8 mouse cellular contexts compared by ENCODE assay signal in the genomic region with DNA sequence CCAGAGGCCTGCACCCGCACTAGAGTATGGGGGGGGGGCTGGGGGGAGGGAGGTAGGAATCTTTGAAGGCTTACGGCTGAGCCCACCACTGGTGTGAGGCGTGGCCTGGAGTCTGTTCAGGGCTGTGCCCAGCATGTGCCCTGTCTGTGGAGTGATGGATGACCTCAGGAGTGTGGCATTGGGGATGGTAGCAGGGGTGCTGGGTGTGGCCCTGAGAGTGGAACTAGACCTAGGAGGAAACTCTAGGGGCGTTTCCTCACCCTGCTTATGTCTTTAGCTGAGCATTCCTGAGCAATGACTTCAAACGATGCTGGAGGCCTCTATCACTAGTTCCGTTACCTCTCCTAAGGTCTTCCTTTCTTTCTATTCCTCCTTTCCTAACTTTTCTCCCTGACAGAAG. TPM values are rescaled to one million over a fixed set of nuclear protein-coding genes. Genes with fewer than 3 reads are reported as not detected.
DNase-seq lines count a peak whose midpoint lies in the region; ATAC-seq and TF ChIP-seq lines count a peak whose summit lies in the region.
"Had no signal": no experiment of that assay in that cellular context is flagged by ENCODE, and none has a peak within 500 bp of the region (broad histone marks: within the 10 kb centered on the region; RNA-seq: fewer than 3 reads in every experiment).

No protein-coding gene starts in this region.

- DNase-seq in ES-E14 (ENCODE audit: low read depth, low spot score), result no peak
- DNase-seq in liver, embryonic 11.5 days (ENCODE audit: low spot score), result no peak
- no peak for DNase-seq in frontal cortex, postnatal 36 days (ENCODE audit: low spot score in 2 of 2)
- DNase-seq in cerebellum, adult 9-11 months, result no peak

- 14% methylated on average over 6 of the region's 6 CpGs for WGBS in heart, embryonic 16.5 days
- WGBS in liver, embryonic 11.5 days, result 50% methylated on average over 6 of the region's 6 CpGs

- peak; percentile 81 for TF ChIP-seq POLR2A in myocyte (IDR thresholded peaks at IDR 0.05; ENCODE audit: insufficient read length, low read depth)

- H3K4me2 ChIP-seq in heart, embryonic 16.5 days (ENCODE audit: low read depth, low read length), result peak overlapping the region; percentile 88
- H3K4me2 ChIP-seq in liver, embryonic 11.5 days, result peak overlapping the region; percentile 66
- H3K4me2 ChIP-seq in myocyte (ENCODE audit: low read depth), result peak overlapping the region; percentile 80

- peak overlapping the region; percentile 75 for H3K9ac ChIP-seq in ES-E14 (ENCODE audit: insufficient read depth, low read depth, low read length, poor library complexity, severe bottlenecking)
- H3K9ac ChIP-seq in heart, embryonic 16.5 days (ENCODE audit: low read length), result peak overlapping the region; percentile 84
- H3K9ac ChIP-seq in liver, embryonic 11.5 days (ENCODE audit: low read depth, low read length), result peak overlapping the region; percentile 46; the same call in 1 of the 2 replicates

- H3K36me3 ChIP-seq in ES-E14 (ENCODE audit: control insufficient read depth, insufficient read depth, low read length, poor library complexity, severe bottlenecking) (peaks cover 4% of the 10 kb centered on the region; the same call in 1 of the 2 replicates), myocyte (ENCODE audit: control insufficient read depth, insufficient read depth) (peaks cover 26% of the 10 kb centered on the region)
- H3K36me3 ChIP-seq in heart, embryonic 16.5 days (ENCODE audit: control insufficient read depth, insufficient read depth), result peaks cover 18% of the 10 kb centered on the region
- H3K36me3 ChIP-seq in liver, embryonic 11.5 days (ENCODE audit: control insufficient read depth, insufficient read depth, low read length), result no peaks in the 10 kb centered on the region

- H3K27me3 ChIP-seq in heart, embryonic 16.5 days (ENCODE audit: control insufficient read depth, insufficient read depth, low read length), result no peaks in the 10 kb centered on the region
- H3K27me3 ChIP-seq in liver, embryonic 11.5 days (replicated peaks; ENCODE audit: control insufficient read depth, insufficient read depth, low read length), result no peaks in the 10 kb centered on the region
- no peaks in the 10 kb centered on the region for H3K27me3 ChIP-seq in myocyte (ENCODE audit: control insufficient read depth, insufficient read depth, insufficient read length)

- in situ Hi-C loops in ES-E14 (cut with MboI; ENCODE audit: low sequenced_read_pairs in 2 of 2, unreplicated experiment in 2 of 2), result no loop called here

- peak overlapping the region; percentile 59 to 68 for H3K4me3 ChIP-seq in ES-E14 (ENCODE audit: insufficient read depth in 1 of 2, low read depth in 1 of 2, low read length in 2 of 2, poor library complexity in 1 of 2, severe bottlenecking in 1 of 2)
- peak overlapping the region; percentile 93 for H3K4me3 ChIP-seq in brown adipose tissue, adult 24 weeks (ENCODE audit: insufficient read depth, low read depth, low read length)
- peak overlapping the region; percentile 71 for H3K4me3 ChIP-seq in heart, embryonic 16.5 days (ENCODE audit: low read length)
- peak overlapping the region; percentile 50 for H3K4me3 ChIP-seq in liver, embryonic 11.5 days (ENCODE audit: low read depth, low read length)
- peak overlapping the region; percentile 61 for H3K4me3 ChIP-seq in myocyte

- peaks cover 2 to 9% of the 10 kb centered on the region in 2 experiments; a peak in 2 of 4 replicates for H3K4me1 ChIP-seq in ES-E14 (ENCODE audit: control insufficient read depth in 2 of 2, insufficient read depth in 2 of 2, low read length in 2 of 2, poor library complexity in 1 of 2)
- H3K4me1 ChIP-seq in brown adipose tissue, adult 24 weeks (ENCODE audit: control insufficient read depth, insufficient read depth, insufficient read length, low read length), result peaks cover 16% of the 10 kb centered on the region; the same call in 1 of the 2 replicates
- H3K4me1 ChIP-seq in heart, embryonic 16.5 days (ENCODE audit: control insufficient read depth, insufficient read depth, low read length), result peaks cover 35% of the 10 kb centered on the region
- peaks cover 15% of the 10 kb centered on the region for H3K4me1 ChIP-seq in liver, embryonic 11.5 days (replicated peaks; ENCODE audit: control insufficient read depth, insufficient read depth, low read length)

- peaks cover 43% of the 10 kb centered on the region for H3K79me2 ChIP-seq in myocyte (ENCODE audit: control insufficient read depth, insufficient read depth)

- H3K27ac ChIP-seq in ES-E14 (ENCODE audit: insufficient read depth, low read depth, low read length, poor library complexity, severe bottlenecking), result peak overlapping the region; percentile 55; the same call in 1 of the 2 replicates
- peak overlapping the region; percentile 100 for H3K27ac ChIP-seq in brown adipose tissue, adult 24 weeks (replicated peaks; ENCODE audit: low read depth, low read length)
- H3K27ac ChIP-seq in heart, embryonic 16.5 days (ENCODE audit: low read length), result peak overlapping the region; percentile 93
- H3K27ac ChIP-seq in liver, embryonic 11.5 days (ENCODE audit: low read depth, low read length), result no peak overlapping the region

- H3K9me3 ChIP-seq in ES-E14 (ENCODE audit: control insufficient read depth, insufficient read depth, low read depth, low read length), result no peaks in the 10 kb centered on the region
- H3K9me3 ChIP-seq in heart, embryonic 16.5 days (replicated peaks; ENCODE audit: control insufficient read depth, low read length), result no peaks in the 10 kb centered on the region
- H3K9me3 ChIP-seq in liver, embryonic 11.5 days (ENCODE audit: control insufficient read depth, low read length), result no peaks in the 10 kb centered on the region

- ATAC-seq in heart, embryonic 16.5 days (replicated peaks; ENCODE audit: extremely low read depth, insufficient read depth, low FRiP score), result peak; percentile 21
- no peak for ATAC-seq in liver, embryonic 11.5 days (replicated peaks; ENCODE audit: low FRiP score)

- peak overlapping the region; percentile 11 for H3ac ChIP-seq in myocyte (ENCODE audit: control insufficient read depth, insufficient read length)

TF ChIP-seq in ES-E14, 5 proteins besides CTCF, POLR2A, EP300 and RAD21:
- TF ChIP-seq CHD2 (IDR thresholded peaks at IDR 0.05; ENCODE audit: low read depth, low read length), result no peak
- no peak for TF ChIP-seq ZC3H11A (IDR thresholded peaks at IDR 0.05; ENCODE audit: borderline replicate concordance, low read depth, low read length)
- TF ChIP-seq MAFK (IDR thresholded peaks at IDR 0.05; ENCODE audit: insufficient read depth, low read depth, low read length), result no peak
- no peak for TF ChIP-seq HCFC1 (IDR thresholded peaks at IDR 0.05; ENCODE audit: borderline replicate concordance, insufficient read depth, low read length)
- TF ChIP-seq ZNF384 (IDR thresholded peaks at IDR 0.05; ENCODE audit: low read depth, low read length), result no peak
TF ChIP-seq in ES-E14: peak in this region for 0.

TF ChIP-seq in myocyte, 11 proteins besides CTCF, POLR2A, EP300 and RAD21:
- TF ChIP-seq MYOG (IDR thresholded peaks at IDR 0.05; ENCODE audit: control insufficient read depth in 1 of 3, insufficient read depth in 1 of 3, insufficient read length in 2 of 3, low read depth in 2 of 3), result peak in 1 of 3 experiments; percentile 68
- no peak for TF ChIP-seq CEBPB (IDR thresholded peaks at IDR 0.05; ENCODE audit: insufficient read depth, poor library complexity, severe bottlenecking)
- no peak for TF ChIP-seq MAX (IDR thresholded peaks at IDR 0.05; ENCODE audit: low read depth)
- no peak for TF ChIP-seq TCF12 (IDR thresholded peaks at IDR 0.05; ENCODE audit: insufficient read depth, poor library complexity, severe bottlenecking)
- peak; percentile 91 for TF ChIP-seq POLR2AphosphoS2 (IDR thresholded peaks at IDR 0.05; ENCODE audit: insufficient read length, low read depth)
- TF ChIP-seq E2F4 (IDR thresholded peaks at IDR 0.05; ENCODE audit: insufficient read depth), result no peak
- no peak for TF ChIP-seq SRF (IDR thresholded peaks at IDR 0.05; ENCODE audit: control insufficient read depth, insufficient read length, low read depth)
- no peak for TF ChIP-seq TCF3 (IDR thresholded peaks at IDR 0.05; ENCODE audit: insufficient read length, low read depth)
- peak in 2 of 3 experiments; percentile 35 to 56 for TF ChIP-seq MYOD1 (IDR thresholded peaks at IDR 0.05; ENCODE audit: control insufficient read depth in 1 of 3, insufficient read length in 2 of 3, low read depth in 2 of 3)
- TF ChIP-seq REST (IDR thresholded peaks at IDR 0.05; ENCODE audit: insufficient read depth, insufficient read length), result no peak
- TF ChIP-seq USF1 (IDR thresholded peaks at IDR 0.05; ENCODE audit: low read depth), result no peak
TF ChIP-seq in myocyte: peak in this region for 3.

RNA-seq across cellular contexts. Expression of gene Prkcg, which starts 2.2 kb away (rescaled TPM):
- 6.6 and 7.3 TPM in 2 replicates for total RNA-seq in ES-E14 (2012; rRNA removed)
- polyA plus RNA-seq in brown adipose tissue, adult 24 weeks (2012; ENCODE audit: insufficient read depth, insufficient read length, missing spikeins), result 1.4 and 2.9 TPM in 2 replicates
- polyA plus RNA-seq in heart, embryonic 16.5 days (2015; fragmentation: Nextera tagmentation; extraction: Ambion mirVana), result 0.32 and 0.33 TPM in 2 replicates
- polyA plus RNA-seq in liver, embryonic 11.5 days (2014; fragmentation: Nextera tagmentation; extraction: Ambion mirVana), result not detected in 2 replicates
- polyA plus RNA-seq in myocyte (2012; fragmentation: generic; extraction: Trizol), result 0.50 TPM

RNA-seq across cellular contexts. Expression of gene Myadm, which starts 2.3 kb away (rescaled TPM):
- 80.8 and 84.1 TPM in 2 replicates for total RNA-seq in ES-E14 (2012; rRNA removed)
- 45.0 and 52.3 TPM in 2 replicates for polyA plus RNA-seq in brown adipose tissue, adult 24 weeks (2012; ENCODE audit: insufficient read depth, insufficient read length, missing spikeins)
- polyA plus RNA-seq in heart, embryonic 16.5 days (2015; fragmentation: Nextera tagmentation; extraction: Ambion mirVana), result 220 and 238 TPM in 2 replicates
- 31.3 and 32.7 TPM in 2 replicates for polyA plus RNA-seq in liver, embryonic 11.5 days (2014; fragmentation: Nextera tagmentation; extraction: Ambion mirVana)
- polyA plus RNA-seq in myocyte (2012; fragmentation: generic; extraction: Trizol), result 209 TPM

RNA-seq across cellular contexts. Expression of gene Cacng7, which starts 41.6 kb away (rescaled TPM):
- total RNA-seq in ES-E14 (2012; rRNA removed), result 14.4 and 16.0 TPM in 2 replicates
- polyA plus RNA-seq in brown adipose tissue, adult 24 weeks (2012; ENCODE audit: insufficient read depth, insufficient read length, missing spikeins), result 3.4 and 3.6 TPM in 2 replicates
- 0.16 TPM in 1 of 2 replicates, not detected in the other for polyA plus RNA-seq in heart, embryonic 16.5 days (2015; fragmentation: Nextera tagmentation; extraction: Ambion mirVana)
- 0.29 and 0.42 TPM in 2 replicates for polyA plus RNA-seq in liver, embryonic 11.5 days (2014; fragmentation: Nextera tagmentation; extraction: Ambion mirVana)
- 0.72 TPM for polyA plus RNA-seq in myocyte (2012; fragmentation: generic; extraction: Trizol)

RNA-seq across cellular contexts. Expression of gene Nlrp12, which starts 41.7 kb away (rescaled TPM):
- 3.7 and 8.0 TPM in 2 replicates for total RNA-seq in ES-E14 (2012; rRNA removed)
- polyA plus RNA-seq in brown adipose tissue, adult 24 weeks (2012; ENCODE audit: insufficient read depth, insufficient read length, missing spikeins), result not detected in 2 replicates
- not detected in 2 replicates for polyA plus RNA-seq in heart, embryonic 16.5 days (2015; fragmentation: Nextera tagmentation; extraction: Ambion mirVana)
- polyA plus RNA-seq in liver, embryonic 11.5 days (2014; fragmentation: Nextera tagmentation; extraction: Ambion mirVana), result 0.06 and 0.07 TPM in 2 replicates
- not detected for polyA plus RNA-seq in myocyte (2012; fragmentation: generic; extraction: Trizol)
- total RNA-seq: gastrocnemius, adult 8-10 months had no signal
